Comparison of ENCODE assay signal across 12 mouse cellular contexts in genomic region chr8:126759711-126760110, GRCm38 (mm10).
DNase-seq lines count a peak whose midpoint lies in the region; ATAC-seq and TF ChIP-seq lines count a peak whose summit lies in the region.
"Had no signal": no experiment of that assay in that cellular context is flagged by ENCODE, and none has a peak within 500 bp of the region (broad histone marks: within the 10 kb centered on the region; RNA-seq: fewer than 3 reads in every experiment).

No protein-coding gene starts in this region.

- CTCF ChIA-PET in Patski (lab: Charles Lee) = interaction anchor here (1.0 kb wide), 2 partner anchors 16 to 53 kb away, joined by 4 read pairs; no protein-coding TSS in a partner anchor

- TF ChIP-seq CTCF in Patski (IDR thresholded peaks at IDR 0.05) = no peak

- 77% methylated on average over 7 of the region's 7 CpGs for WGBS in hindbrain, embryonic 14.5 days
- WGBS in hindbrain, embryonic 12.5 days = 69% methylated on average over 7 of the region's 7 CpGs
- WGBS in embryonic facial prominence, embryonic 14.5 days = 53% methylated on average over 7 of the region's 7 CpGs
- 75% methylated on average over 7 of the region's 7 CpGs for WGBS in midbrain, embryonic 13.5 days

- no peak overlapping the region for H3K4me2 ChIP-seq in hindbrain, embryonic 14.5 days (replicated peaks)
- no peak overlapping the region for H3K4me2 ChIP-seq in hindbrain, embryonic 12.5 days (replicated peaks)
- H3K4me2 ChIP-seq in embryonic facial prominence, embryonic 14.5 days (ENCODE audit: low read depth, low read length) = no peak overlapping the region
- no peak overlapping the region for H3K4me2 ChIP-seq in midbrain, embryonic 13.5 days (replicated peaks)
- H3K4me2 ChIP-seq: liver, embryonic 12.5 days had no signal

- POLR2A ChIA-PET in Patski (lab: Charles Lee) = no interaction called here

- H3K27ac ChIP-seq in hindbrain, embryonic 14.5 days = 0 out of 2 replicates have a peak overlapping the region, but pooled peaks have one; percentile 9
- no peak overlapping the region for H3K27ac ChIP-seq in hindbrain, embryonic 12.5 days
- H3K27ac ChIP-seq in embryonic facial prominence, embryonic 14.5 days (replicated peaks; ENCODE audit: low read depth, low read length) = no peak overlapping the region
- no peak overlapping the region for H3K27ac ChIP-seq in midbrain, embryonic 13.5 days
- H3K27ac ChIP-seq: liver, embryonic 12.5 days had no signal

- no peaks in the 10 kb centered on the region for H3K27me3 ChIP-seq in hindbrain, embryonic 14.5 days (ENCODE audit: control insufficient read depth, insufficient read depth, low read length)
- no peaks in the 10 kb centered on the region for H3K27me3 ChIP-seq in hindbrain, embryonic 12.5 days
- H3K27me3 ChIP-seq in Patski = no peaks in the 10 kb centered on the region
- no peaks in the 10 kb centered on the region for H3K27me3 ChIP-seq in embryonic facial prominence, embryonic 14.5 days (replicated peaks; ENCODE audit: control insufficient read depth, insufficient read depth, low read length)
- H3K27me3 ChIP-seq in midbrain, embryonic 13.5 days = no peaks in the 10 kb centered on the region
- H3K27me3 ChIP-seq: liver, embryonic 12.5 days had no signal

- H3K4me3 ChIP-seq in hindbrain, embryonic 14.5 days (replicated peaks; ENCODE audit: low read length) = no peak overlapping the region
- no peak overlapping the region for H3K4me3 ChIP-seq in hindbrain, embryonic 12.5 days
- no peak overlapping the region for H3K4me3 ChIP-seq in embryonic facial prominence, embryonic 14.5 days (ENCODE audit: low read depth, low read length)
- H3K4me3 ChIP-seq in midbrain, embryonic 13.5 days (replicated peaks) = no peak overlapping the region
- H3K4me3 ChIP-seq: liver, embryonic 12.5 days had no signal

- DNase-seq in hindbrain, embryonic 14.5 days (ENCODE audit: low spot score) = no peak
- peak; percentile 72 for DNase-seq in Patski (ENCODE audit: low read depth, low spot score)
- peak; percentile 76 for DNase-seq in embryonic facial prominence, embryonic 14.5 days (ENCODE audit: low spot score)
- DNase-seq in lung, postnatal 10 days = peak; percentile 41
- DNase-seq in ovary, postnatal 36 days (ENCODE audit: low spot score) = no peak
- DNase-seq in right cerebral cortex, postnatal 10 days (ENCODE audit: low spot score in 2 of 2) = no peak
- DNase-seq: cerebellum, adult 11 months; kidney, adult 18-20 months had no signal

- no peak overlapping the region for H3K9ac ChIP-seq in hindbrain, embryonic 14.5 days
- no peak overlapping the region for H3K9ac ChIP-seq in hindbrain, embryonic 12.5 days
- no peak overlapping the region for H3K9ac ChIP-seq in embryonic facial prominence, embryonic 14.5 days (ENCODE audit: low read depth, low read length)
- H3K9ac ChIP-seq in midbrain, embryonic 13.5 days (replicated peaks) = no peak overlapping the region
- H3K9ac ChIP-seq: liver, embryonic 12.5 days had no signal

- in situ Hi-C loops in Patski (cut with MboI; ENCODE audit: low pct_unique_long_range_greater_than_20kb) = no loop called here

- no peak for ATAC-seq in hindbrain, embryonic 14.5 days (ENCODE audit: low FRiP score)
- no peak for ATAC-seq in hindbrain, embryonic 12.5 days (ENCODE audit: low FRiP score)
- peak; percentile 60 for ATAC-seq in Patski
- ATAC-seq in embryonic facial prominence, embryonic 14.5 days (ENCODE audit: low read depth) = peak; percentile 65; the same call in 1 of the 2 replicates
- ATAC-seq in midbrain, embryonic 13.5 days = no peak
- ATAC-seq: liver, embryonic 12.5 days; midbrain, embryonic 16.5 days had no signal

- H3K4me1 ChIP-seq in hindbrain, embryonic 14.5 days (replicated peaks; ENCODE audit: control insufficient read depth, insufficient read depth, low read length) = 0 out of 2 replicates have a peak, but pooled peaks cover 2% of the 10 kb centered on the region
- H3K4me1 ChIP-seq in hindbrain, embryonic 12.5 days = peaks cover 6% of the 10 kb centered on the region; the same call in 1 of the 2 replicates
- peaks cover 8% of the 10 kb centered on the region for H3K4me1 ChIP-seq in embryonic facial prominence, embryonic 14.5 days (ENCODE audit: control insufficient read depth, insufficient read depth, low read length)
- no peaks in the 10 kb centered on the region for H3K4me1 ChIP-seq in midbrain, embryonic 13.5 days (replicated peaks)

- no peaks in the 10 kb centered on the region for H3K36me3 ChIP-seq in hindbrain, embryonic 14.5 days (replicated peaks; ENCODE audit: control insufficient read depth, insufficient read depth)
- no peaks in the 10 kb centered on the region for H3K36me3 ChIP-seq in hindbrain, embryonic 12.5 days
- H3K36me3 ChIP-seq in embryonic facial prominence, embryonic 14.5 days (ENCODE audit: control insufficient read depth, insufficient read depth, low read length) = no peaks in the 10 kb centered on the region
- no peaks in the 10 kb centered on the region for H3K36me3 ChIP-seq in midbrain, embryonic 13.5 days
- H3K36me3 ChIP-seq: liver, embryonic 12.5 days had no signal

- no peaks in the 10 kb centered on the region for H3K9me3 ChIP-seq in hindbrain, embryonic 14.5 days (ENCODE audit: control insufficient read depth, low read length)
- H3K9me3 ChIP-seq in hindbrain, embryonic 12.5 days (replicated peaks) = no peaks in the 10 kb centered on the region
- no peaks in the 10 kb centered on the region for H3K9me3 ChIP-seq in embryonic facial prominence, embryonic 14.5 days (ENCODE audit: control insufficient read depth, low read length)
- no peaks in the 10 kb centered on the region for H3K9me3 ChIP-seq in midbrain, embryonic 13.5 days
- H3K9me3 ChIP-seq: liver, embryonic 12.5 days had no signal

Comparison
In these comparisons a context has a peak if more than half of its experiments do, and no peak if none do; other contexts are left out.
1. ATAC-seq: peak in Patski (single experiment) and embryonic facial prominence, embryonic 14.5 days (single experiment); none in hindbrain, embryonic 14.5 days (single experiment), hindbrain, embryonic 12.5 days (single experiment) and midbrain, embryonic 13.5 days (single experiment).
2. DNase-seq: peak in Patski (single experiment), embryonic facial prominence, embryonic 14.5 days (single experiment) and lung, postnatal 10 days (single experiment); none in hindbrain, embryonic 14.5 days (single experiment), ovary, postnatal 36 days (single experiment) and right cerebral cortex, postnatal 10 days (0 of 2).